Mouse (Mus musculus) lung, postnatal 0 days (tissue): Measurements from ENCODE around the gene Bahcc1. TPM values are rescaled to one million over a fixed set of nuclear protein-coding genes. Genes with fewer than 3 reads are reported as not detected.

ENCODE experiments used
- ATAC-seq: fragments of 200-750 bp; cut with Nextera tagmentation; 2 replicates; pipeline ENCODE4 v1.8.0; 2017; ENCODE audit warnings: moderate library complexity
- DNase-seq: peaks from one replicate; pipeline ENCODE4 v3.0.0-alpha.2; 2016; ENCODE audit warnings: low spot score
- H3K27ac ChIP-seq: fragments of 300-500 bp; sonication (generic); 2 replicates; pipeline ENCODE4 v1.5.1; 2014; ENCODE audit warnings: antibody characterized with exemption, mild to moderate bottlenecking, low read length, mixed read lengths
- H3K27me3 ChIP-seq: fragments of 300-500 bp; sonication (generic); replicated peaks from 2 replicates; pipeline ENCODE4 v1.6.1; 2014; ENCODE audit warnings: low read length, mixed read lengths; ENCODE audit not compliant: insufficient read depth
- H3K36me3 ChIP-seq: fragments of 300-500 bp; sonication (generic); 2 replicates; pipeline ENCODE4 v1.6.1; 2014; ENCODE audit warnings: low read length, mixed read lengths; ENCODE audit not compliant: insufficient read depth
- H3K4me1 ChIP-seq: fragments of 300-500 bp; sonication (generic); 2 replicates; pipeline ENCODE4 v1.6.1; 2014; ENCODE audit warnings: antibody characterized with exemption, low read depth, low read length, mixed read lengths; ENCODE audit not compliant: insufficient read depth
- H3K4me2 ChIP-seq: fragments of 300-500 bp; sonication (generic); replicated peaks from 2 replicates; pipeline ENCODE4 v1.6.1; 2014; ENCODE audit warnings: low read depth, mild to moderate bottlenecking, low read length, moderate library complexity, mixed read lengths
- H3K4me3 ChIP-seq: fragments of 300-500 bp; sonication (generic); 2 replicates; pipeline ENCODE4 v1.5.1; 2014; ENCODE audit warnings: low read depth, low read length
- H3K9ac ChIP-seq: fragments of 300-500 bp; sonication (generic); replicated peaks from 2 replicates; pipeline ENCODE4 v1.6.1; 2014; ENCODE audit warnings: low read depth, mild to moderate bottlenecking
- H3K9me3 ChIP-seq: fragments of 300-500 bp; sonication (generic); 2 replicates; pipeline ENCODE4 v1.6.1; 2016; ENCODE audit warnings: low read length, mixed read lengths
- CTCF ChIP-seq: IDR thresholded peaks from 2 replicates; pipeline ENCODE4 v1.5.1; 2016; ENCODE audit warnings: antibody characterized with exemption, mild to moderate bottlenecking
- EP300 ChIP-seq: IDR thresholded peaks from 2 replicates; pipeline ENCODE4 v1.6.1; 2016; ENCODE audit warnings: antibody characterized with exemption, mild to moderate bottlenecking, control low read depth
- WGBS: fragments of 180-500 bp; shearing (Covaris S2); extraction: QIAGEN DNeasy Blood & Tissue Kit; methylation state at CpG from one replicate; pipeline ENCODE4 v1.1.7; 2014; 5-methylcytosine and 5-hydroxymethylcytosine counted together
- microRNA-seq: library from miRNA; unstranded; fragments of <30 nt; microRNA quantifications from one replicate; pipeline ENCODE4, GENCODE M21; 2016
- polyA plus RNA-seq: library from polyadenylated mRNA; unstranded; fragments of >200 nt; fragmentation: Nextera tagmentation; extraction: Ambion mirVana; gene quantifications from 2 replicates; pipeline ENCODE4 v1.2.1, GENCODE M21; 2015

The Bahcc1 gene
- polyA plus RNA-seq, 1 experiment from 2014 or later, result 6.6 TPM

- Histone ChIP-seq H3K9me3 (no peaks in the 10 kb centered on the region), H3K27me3 (no peaks in the 10 kb centered on the region), H3K4me3 (no peak overlapping the region), H3K9ac (no peak overlapping the region), H3K36me3 (no peaks in the 10 kb centered on the region), H3K4me1 (no peaks in the 10 kb centered on the region), H3K4me2 (no peak overlapping the region), H3K27ac (no peak overlapping the region)
- 23% methylated on average over 2 of the region's 2 CpGs for WGBS
- DNase-seq (peak; percentile 3), ATAC-seq (no peak)
- TF ChIP-seq EP300, result no peak
- no peak for TF ChIP-seq CTCF
These were observed 104.7 kb downstream of the Bahcc1 start for GRCm38 (mm10) chr11:120337447-120337846.

GRCm38 (mm10) chr11:120338786-120339185 is 106.0 kb downstream of the Bahcc1 start:
- H3K27me3 ChIP-seq, result no peaks in the 10 kb centered on the region
- no peak overlapping the region for H3K4me2 ChIP-seq
- H3K4me3 ChIP-seq, result no peak overlapping the region
- H3K4me1 ChIP-seq, result no peaks in the 10 kb centered on the region
- no peak overlapping the region for H3K9ac ChIP-seq
- H3K9me3 ChIP-seq, result no peaks in the 10 kb centered on the region
- DNase-seq (no peak), ATAC-seq (no peak)
- WGBS, result 67% methylated on average over 3 of the region's 3 CpGs
- no peak overlapping the region for H3K27ac ChIP-seq
- H3K36me3 ChIP-seq, result no peaks in the 10 kb centered on the region
- no peak for TF ChIP-seq CTCF
- TF ChIP-seq EP300, result no peak

GRCm38 (mm10) chr11:120339978-120340513 is 107.3 kb downstream of the Bahcc1 start:
- no peak for ATAC-seq
- Histone ChIP-seq H3K9me3 (no peaks in the 10 kb centered on the region), H3K9ac (no peak overlapping the region), H3K36me3 (peaks cover 4% of the 10 kb centered on the region; the same call in 1 of the 2 replicates), H3K27ac (no peak overlapping the region), H3K4me2 (no peak overlapping the region), H3K27me3 (no peaks in the 10 kb centered on the region), H3K4me1 (no peaks in the 10 kb centered on the region), H3K4me3 (no peak overlapping the region)
- DNase-seq, result peak; percentile 7
- TF ChIP-seq CTCF (no peak), EP300 (no peak)
- WGBS, result 73% methylated on average over 10 of the region's 10 CpGs

- no peak for ATAC-seq
- TF ChIP-seq CTCF (no peak), EP300 (no peak)
- WGBS, result 92% methylated on average over 4 of the region's 4 CpGs
These were observed 108.9 kb downstream of the Bahcc1 start for GRCm38 (mm10) chr11:120341661-120342060.

More at GRCm38 (mm10) chr11:120341661-120342060, 108.9 kb downstream of the Bahcc1 start:
- peak; percentile 3 for DNase-seq
- Histone ChIP-seq H3K36me3 (peaks cover 9% of the 10 kb centered on the region; the same call in 1 of the 2 replicates), H3K4me3 (no peak overlapping the region), H3K27me3 (no peaks in the 10 kb centered on the region), H3K9me3 (no peaks in the 10 kb centered on the region), H3K27ac (no peak overlapping the region), H3K4me1 (no peaks in the 10 kb centered on the region), H3K4me2 (no peak overlapping the region), H3K9ac (no peak overlapping the region)

Small RNAs within 50 kb of the gene (microRNA-seq; reads per million reads assigned to microRNA genes)
- gene Gm47297, result not detected

Other genes starting within 250 kb of the Bahcc1 start
- gene Aatk, start 185.8 kb upstream of the Bahcc1 start, polyA plus RNA-seq, result 1.4 and 1.7 TPM in 2 replicates
- 7.6 and 9.6 TPM in 2 replicates for gene Cep131, start 146.1 kb upstream of the Bahcc1 start, polyA plus RNA-seq
- gene Tepsin, start 134.2 kb upstream of the Bahcc1 start, polyA plus RNA-seq, result 8.2 TPM in 2 replicates
- 69.6 and 76.9 TPM in 2 replicates for gene Ndufaf8, start 134.0 kb upstream of the Bahcc1 start, polyA plus RNA-seq
- 66.6 and 69.4 TPM in 2 replicates for gene Slc38a10, start 81.6 kb upstream of the Bahcc1 start, polyA plus RNA-seq
- gene Actg1, start 115.6 kb downstream of the Bahcc1 start, polyA plus RNA-seq, result 1,989 and 2,317 TPM in 2 replicates
- 0.36 and 0.74 TPM in 2 replicates for gene Fscn2, start 128.6 kb downstream of the Bahcc1 start, polyA plus RNA-seq
- gene Faap100, start 145.8 kb downstream of the Bahcc1 start, polyA plus RNA-seq, result 18.1 and 19.6 TPM in 2 replicates
- gene Nploc4, start 204.8 kb downstream of the Bahcc1 start, polyA plus RNA-seq, result 15.3 and 16.5 TPM in 2 replicates
- not detected in 2 replicates for gene Tspan10, start 209.7 kb downstream of the Bahcc1 start, polyA plus RNA-seq
- not detected in 2 replicates for gene Pde6g, start 220.6 kb downstream of the Bahcc1 start, polyA plus RNA-seq
- gene Oxld1, start 225.1 kb downstream of the Bahcc1 start, polyA plus RNA-seq, result 14.9 and 18.9 TPM in 2 replicates
- gene Ccdc137, start 225.2 kb downstream of the Bahcc1 start, polyA plus RNA-seq, result 16.5 and 21.1 TPM in 2 replicates
- 29.8 and 33.4 TPM in 2 replicates for gene Arl16, start 234.7 kb downstream of the Bahcc1 start, polyA plus RNA-seq